Mouse (Mus musculus): ENCODE data around the gene Mid1.

The Mid1 gene

GRCm38 (mm10) chrX:169811783-169812182 lies 126.8 kb downstream of the Mid1 start:
- DNase-seq (ENCODE audit: low read depth, low spot score): no peak

GRCm38 (mm10) chrX:169813673-169814072 lies 128.7 kb downstream of the Mid1 start:
- DNase-seq (ENCODE audit: low read depth, low spot score): no peak

DNA sequence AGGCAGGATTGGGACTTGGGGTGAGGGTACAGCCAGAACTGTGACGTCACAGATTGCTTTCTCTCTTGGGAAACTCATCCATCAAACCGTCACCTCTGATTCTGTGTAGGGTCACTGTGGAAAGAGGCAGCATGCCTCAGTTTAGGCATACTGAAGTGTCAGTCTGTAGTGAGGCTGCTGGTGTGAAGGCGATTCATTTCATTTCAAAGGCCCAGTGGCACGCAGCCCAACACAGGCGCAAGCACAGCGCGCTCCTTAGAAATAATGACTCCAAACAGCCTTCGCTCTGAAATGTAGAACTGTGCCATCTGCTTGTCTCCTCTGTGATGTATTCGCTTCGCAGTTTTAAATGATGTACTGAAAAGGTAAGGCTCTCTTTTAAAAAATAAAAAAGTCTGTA lies 141.9 kb downstream of the Mid1 start:
- DNase-seq (ENCODE audit: low read depth, low spot score): no peak

GRCm38 (mm10) chrX:169827720-169828119 lies 142.7 kb downstream of the Mid1 start:
- no peak for DNase-seq (ENCODE audit: low read depth, low spot score)

- DNase-seq (ENCODE audit: low read depth, low spot score): peak; percentile 1
These were observed 143.1 kb downstream of the Mid1 start for GRCm38 (mm10) chrX:169828136-169828535.

DNA sequence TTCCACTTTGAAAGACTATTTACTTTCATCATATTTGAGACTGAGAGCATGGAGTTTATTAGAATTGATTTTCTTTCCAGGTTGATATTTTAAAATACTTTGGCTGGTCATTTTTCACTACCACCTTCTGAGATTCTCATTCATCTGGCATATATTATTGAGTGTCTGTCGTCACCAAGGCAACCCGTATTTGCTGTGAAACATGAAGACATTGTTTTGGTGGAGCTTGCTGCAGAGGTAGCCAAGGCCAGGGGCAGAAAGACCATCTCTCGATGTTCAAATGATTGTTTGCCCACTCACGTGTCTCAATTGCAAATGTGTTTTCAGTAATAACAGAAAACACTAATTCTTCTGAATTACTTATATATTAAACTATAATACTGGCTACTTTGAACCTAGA lies 145.1 kb downstream of the Mid1 start:
- DNase-seq (ENCODE audit: low read depth, low spot score): no peak

DNA sequence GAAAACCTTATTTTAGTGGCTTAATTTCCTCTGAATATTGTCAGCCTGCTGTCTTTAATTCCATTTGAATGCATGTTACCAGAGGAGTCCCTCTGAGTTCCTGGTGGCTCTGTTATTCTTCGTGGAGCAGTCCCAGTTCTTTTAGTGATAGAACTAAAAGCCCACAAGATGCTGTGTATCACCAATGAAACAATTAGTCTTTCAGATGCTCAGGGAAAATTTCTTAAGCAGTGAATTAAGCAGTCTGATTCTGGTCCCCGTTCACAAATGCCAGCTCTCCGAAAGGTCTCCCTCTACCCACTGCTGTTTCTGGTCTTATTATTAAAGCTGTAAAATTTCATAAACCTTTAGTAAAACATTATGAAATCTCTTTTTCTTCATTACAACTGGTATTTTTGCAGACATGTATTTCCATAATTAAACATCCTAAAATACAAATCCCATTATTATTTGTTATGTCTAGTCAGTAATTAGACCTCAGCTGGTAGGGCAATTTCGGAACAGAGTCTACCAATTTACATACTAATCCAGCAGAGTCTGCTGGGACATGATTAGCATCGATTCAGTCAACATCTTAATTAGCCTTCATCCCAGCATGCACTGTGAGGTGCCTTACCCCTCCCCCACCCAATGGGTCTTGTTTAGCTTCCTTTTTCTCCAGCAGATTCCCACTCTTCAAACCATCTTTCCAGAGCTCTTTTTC lies 153.1 kb downstream of the Mid1 start:
- DNase-seq (ENCODE audit: low read depth, low spot score): no peak

DNA sequence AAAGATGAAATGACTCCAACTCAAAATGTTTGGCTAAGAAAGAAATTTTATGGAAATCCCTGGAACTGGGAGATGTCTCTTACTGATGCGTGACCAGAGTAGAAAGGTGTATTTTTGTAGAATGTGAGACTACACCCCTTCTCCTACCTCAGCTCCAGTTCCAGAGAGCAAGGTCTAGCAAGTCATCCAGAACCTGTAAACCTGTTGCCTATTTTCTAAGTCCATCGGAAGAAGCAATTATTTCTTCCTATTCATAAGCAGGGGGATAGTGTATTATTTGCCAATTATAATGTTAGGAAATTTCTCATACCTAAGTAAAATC lies 153.6 kb downstream of the Mid1 start:
- no peak for DNase-seq (ENCODE audit: low read depth, low spot score)

DNA sequence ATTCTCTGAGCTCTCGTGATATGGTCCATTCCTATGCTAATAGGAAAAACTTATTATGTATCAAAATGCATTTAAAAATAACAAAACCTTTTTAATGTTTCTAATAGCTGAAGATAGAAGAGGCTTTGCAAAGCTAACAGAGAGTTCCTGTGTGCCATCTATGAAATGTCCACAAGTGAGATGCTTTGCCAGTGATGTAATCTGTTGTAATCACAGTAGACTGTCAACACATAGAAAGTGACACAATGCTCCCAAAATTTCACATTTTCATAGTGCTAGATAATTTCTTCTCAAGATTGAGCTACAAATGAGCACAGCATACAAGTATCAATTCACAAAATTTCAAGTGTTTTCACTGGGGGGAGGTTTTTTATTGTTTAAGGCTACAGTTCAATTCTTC lies 158.3 kb downstream of the Mid1 start:
- DNase-seq (ENCODE audit: low read depth, low spot score): no peak

DNA sequence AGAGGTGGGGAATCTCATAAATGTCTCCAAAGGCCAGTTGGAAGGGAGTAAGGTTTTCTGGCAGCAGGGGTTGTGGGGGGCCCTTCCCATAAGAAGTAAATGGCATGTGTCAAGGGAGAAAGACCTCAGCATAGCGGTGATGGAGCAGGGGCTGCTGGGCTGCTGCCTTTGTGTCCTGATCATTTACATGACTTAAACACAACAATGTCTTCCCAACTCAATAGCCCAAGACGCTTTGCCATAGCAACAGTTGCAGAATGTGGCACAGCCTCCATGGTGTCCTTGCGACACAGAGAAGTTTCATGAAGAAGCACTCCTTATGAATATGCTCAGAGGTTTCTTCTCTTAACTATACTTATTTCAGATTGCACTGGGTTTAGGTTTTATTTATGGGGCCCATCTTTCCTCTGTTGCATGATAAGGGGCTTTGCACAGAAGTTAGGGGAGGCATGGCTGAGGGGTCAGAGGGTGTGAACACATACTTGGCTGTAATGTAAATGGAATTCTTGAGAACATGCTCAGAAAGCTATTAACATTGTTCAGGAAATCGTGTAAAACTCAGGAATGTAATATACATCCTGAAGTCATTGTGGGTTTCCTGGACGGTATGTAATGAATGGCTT lies 159.3 kb downstream of the Mid1 start:
- DNase-seq (ENCODE audit: low read depth, low spot score): peak; percentile 43

DNA sequence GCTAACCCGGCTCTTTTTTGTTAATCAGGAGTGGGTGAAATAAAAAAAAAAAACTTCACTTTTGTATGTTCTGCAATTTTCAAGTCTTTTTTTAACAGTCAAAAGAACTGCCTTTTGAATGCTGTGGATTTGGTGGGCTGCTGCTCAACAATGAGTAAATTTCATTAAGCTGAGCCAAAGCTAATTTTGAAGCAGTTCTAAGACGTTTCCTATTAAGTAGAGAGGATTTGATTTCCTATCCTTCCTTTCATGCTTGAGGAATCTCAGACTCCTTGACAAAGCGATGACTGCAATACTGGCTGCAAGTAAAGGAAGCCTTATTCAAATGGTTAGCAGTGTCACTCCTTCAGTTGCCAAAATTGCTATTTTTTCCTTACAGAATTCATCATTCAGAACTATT lies 161.2 kb downstream of the Mid1 start:
- no peak for DNase-seq (ENCODE audit: low read depth, low spot score)

DNA sequence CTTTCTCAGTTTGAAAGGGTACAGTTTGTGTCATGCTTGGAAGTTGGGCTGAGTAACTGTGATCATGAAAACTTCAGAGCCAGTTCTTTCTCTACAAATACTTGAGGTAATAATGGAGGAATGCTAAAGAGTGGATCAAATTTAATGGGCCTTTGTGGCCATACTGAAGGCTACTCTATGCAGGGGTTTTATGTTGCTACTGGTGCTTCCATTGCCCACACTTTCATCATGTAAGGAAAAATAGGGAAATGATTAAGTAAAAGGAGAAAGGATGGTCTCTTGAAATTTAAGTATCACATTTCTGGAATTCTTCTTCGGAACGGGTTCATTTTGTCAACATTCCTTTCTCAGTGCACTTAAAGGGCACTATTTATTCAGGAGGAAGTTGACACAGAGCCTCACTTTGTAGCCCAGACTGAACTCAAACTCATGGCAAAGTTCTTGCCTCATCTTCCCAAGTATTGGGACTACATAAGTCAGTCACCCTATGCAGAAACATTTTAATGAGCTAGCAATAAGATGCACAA lies 176.3 kb downstream of the Mid1 start:
- DNase-seq (ENCODE audit: low read depth, low spot score): no peak

GRCm38 (mm10) chrX:169862440-169862839 lies 177.4 kb downstream of the Mid1 start:
- DNase-seq (ENCODE audit: low read depth, low spot score): no peak

DNA sequence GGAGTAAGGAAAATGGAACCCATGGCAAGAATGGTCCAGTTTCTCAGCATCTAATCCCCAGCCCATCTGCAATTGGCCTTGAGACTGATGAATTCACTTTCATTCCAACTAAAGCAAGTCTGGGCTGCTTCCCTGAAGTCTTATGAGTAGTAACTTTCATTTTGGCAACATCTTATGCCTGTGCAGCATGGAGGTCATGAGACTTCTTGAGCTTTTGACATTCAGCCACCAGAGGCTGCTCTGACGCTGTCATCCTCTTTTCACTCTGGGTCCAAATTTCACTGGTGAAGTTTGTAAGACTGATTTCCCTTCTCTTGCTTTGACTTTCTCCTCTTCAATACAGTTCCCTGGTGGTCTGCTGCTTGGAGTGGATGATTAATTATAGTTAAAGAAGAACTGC lies 177.8 kb downstream of the Mid1 start:
- no peak for DNase-seq (ENCODE audit: low read depth, low spot score)

DNA sequence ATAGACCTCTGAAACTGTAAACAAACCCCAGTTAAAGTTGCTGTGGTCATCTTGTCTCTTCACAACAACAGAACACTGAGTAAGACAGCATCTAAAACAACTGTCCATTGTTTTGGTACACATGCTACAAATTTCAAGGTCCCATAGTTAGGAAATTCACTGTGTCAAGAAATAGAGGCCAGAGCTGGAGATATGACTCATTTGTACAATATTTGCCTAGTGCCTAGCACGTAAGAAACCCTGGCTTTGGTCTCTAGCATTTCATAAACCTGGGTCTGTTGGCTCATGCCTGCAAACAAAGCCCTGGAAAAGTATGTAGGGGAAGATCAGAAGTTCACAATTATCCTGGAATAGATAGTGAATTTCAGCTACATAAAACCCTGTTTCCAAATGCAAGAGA lies 178.8 kb downstream of the Mid1 start:
- no peak for DNase-seq (ENCODE audit: low read depth, low spot score)

DNA sequence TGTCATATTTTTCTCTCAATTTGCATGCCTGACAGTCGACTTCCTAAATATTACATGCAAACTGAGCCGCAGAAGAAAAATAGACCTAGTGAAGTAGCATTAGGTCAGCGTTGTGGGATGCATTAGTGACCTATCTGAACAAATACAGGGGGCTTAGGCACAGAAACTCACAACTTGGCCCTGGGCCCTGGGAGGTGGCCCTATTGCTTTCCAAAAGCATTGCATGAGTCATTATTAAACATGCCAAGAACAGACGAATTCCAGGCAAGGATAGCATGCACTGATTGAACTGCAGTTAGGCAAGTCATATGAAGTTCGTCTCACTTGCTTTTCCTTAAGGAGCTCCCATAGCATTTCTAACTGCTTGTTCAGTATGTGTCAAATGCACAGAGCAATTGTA lies 183.2 kb downstream of the Mid1 start:
- no peak for DNase-seq (ENCODE audit: low read depth, low spot score)

- no peak for DNase-seq (ENCODE audit: low read depth, low spot score)
These were observed 189.5 kb downstream of the Mid1 start for GRCm38 (mm10) chrX:169874475-169874874.

DNA sequence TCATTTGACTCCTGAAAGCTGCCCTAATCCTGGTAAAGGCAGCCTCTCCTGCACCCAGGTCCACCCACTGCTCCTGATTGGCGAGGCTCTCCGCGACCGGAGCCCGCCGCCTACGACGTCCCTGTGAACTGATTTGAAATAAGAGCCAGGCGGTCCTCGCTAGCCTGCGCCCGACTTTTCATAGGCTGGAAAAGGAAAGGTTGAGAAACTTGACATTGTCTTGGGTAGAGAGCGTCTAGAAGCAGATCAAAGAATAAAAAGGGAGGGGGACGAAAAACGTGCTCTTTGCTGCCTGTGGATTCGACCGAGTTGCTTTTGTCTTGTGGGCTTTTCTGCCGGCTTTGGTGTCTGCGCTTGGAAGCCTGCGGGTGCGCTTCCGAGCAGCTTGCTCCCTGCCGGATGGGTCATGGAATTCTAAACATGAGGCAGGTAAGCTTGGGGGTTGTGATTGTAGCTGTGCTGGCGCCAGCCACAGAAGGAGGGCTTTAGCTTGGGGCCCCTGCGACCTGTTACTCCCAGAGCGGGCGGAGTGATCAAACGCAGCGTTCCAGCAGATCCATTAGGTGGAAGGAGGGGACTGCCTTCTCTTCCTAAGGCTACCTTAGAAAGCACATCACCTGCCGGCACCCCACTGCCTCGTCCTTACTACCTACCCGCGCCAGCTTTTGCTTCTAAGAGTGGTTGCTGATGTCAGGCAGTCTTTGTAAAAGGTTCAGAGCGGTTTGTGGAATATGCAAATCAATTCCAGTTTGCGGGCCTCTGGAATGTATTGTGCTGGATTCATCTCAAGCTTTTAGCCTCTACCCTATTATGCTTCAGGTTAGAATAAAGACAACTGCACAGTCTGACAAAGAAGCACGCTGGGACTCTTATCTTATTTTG lies 194.7 kb downstream of the Mid1 start:
- peak; percentile 58 for DNase-seq (ENCODE audit: low read depth, low spot score)

DNA sequence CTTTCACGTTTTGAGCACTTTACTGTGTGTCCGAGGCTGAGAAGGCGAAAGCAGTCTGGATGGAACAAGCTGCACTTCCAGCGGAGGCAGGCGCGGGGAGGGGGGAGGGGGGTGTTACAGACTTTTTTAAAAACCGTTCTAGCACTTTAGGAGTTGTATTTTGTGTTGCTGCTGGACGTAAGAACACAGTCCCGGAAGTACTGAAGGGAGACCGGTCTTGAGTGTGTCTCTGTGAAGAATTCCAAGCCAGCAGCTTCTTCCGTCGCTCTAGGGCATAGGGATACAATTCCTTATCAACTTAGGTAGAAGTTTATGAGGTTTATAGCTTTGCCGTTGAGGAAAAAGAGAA lies 195.3 kb downstream of the Mid1 start:
- DNase-seq (ENCODE audit: low read depth, low spot score): no peak

DNA sequence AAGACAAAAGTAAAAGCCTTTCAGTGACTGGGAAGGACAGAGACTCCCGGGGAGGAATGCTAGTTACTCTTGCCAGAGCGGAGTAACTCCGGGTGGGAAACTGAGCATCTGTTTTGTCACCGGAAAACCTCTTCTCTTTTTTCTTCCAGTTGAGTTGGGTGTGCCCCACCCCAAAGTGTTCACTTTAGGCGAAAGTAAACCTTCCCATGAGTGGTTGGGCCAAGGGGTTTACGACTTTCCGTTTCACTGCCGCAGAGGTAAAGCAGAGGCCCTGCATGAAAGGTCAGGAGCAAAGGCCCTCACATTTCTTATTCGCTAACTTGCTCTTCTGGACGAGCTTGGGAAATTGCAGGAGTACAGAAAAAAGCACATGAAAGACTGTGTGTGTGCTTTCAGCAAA lies 195.8 kb downstream of the Mid1 start:
- peak; percentile 17 for DNase-seq (ENCODE audit: low read depth, low spot score)

GRCm38 (mm10) chrX:169881253-169882219 lies 196.5 kb downstream of the Mid1 start:
- no peak for DNase-seq (ENCODE audit: low read depth, low spot score)

GRCm38 (mm10) chrX:169882220-169882609 lies 197.2 kb downstream of the Mid1 start:
- DNase-seq (ENCODE audit: low read depth, low spot score): no peak

All from R1 (cell line).